Mouse (Mus musculus): ENCODE data around the gene Klf12. TPM values are rescaled to one million over a fixed set of nuclear protein-coding genes. Genes with fewer than 3 reads are reported as not detected.
"Not testable (repeated sequence)": the region's sequence is repeated elsewhere in the genome, so short reads cannot be mapped to it uniquely, and the experiment has no call there.

Klf12 gene
- total RNA-seq, 2 experiments from 2014 or later: 52.0 to 56.0 TPM

- peak; percentile 78 to 80 for DNase-seq (ENCODE audit: low spot score in 2 of 2)
Observed at GRCm38 (mm10) chr14:99894708-99895383, 389.6 kb downstream of the Klf12 start.

- peak; percentile 48 to 53 for DNase-seq (ENCODE audit: low spot score in 2 of 2)
Observed at GRCm38 (mm10) chr14:99894062-99894461, 390.4 kb downstream of the Klf12 start.

GRCm38 (mm10) chr14:99886503-99886902 lies 398.0 kb downstream of the Klf12 start:
- no peak for DNase-seq (ENCODE audit: low spot score in 2 of 2)

- DNase-seq (ENCODE audit: low spot score in 2 of 2): no peak
Observed at GRCm38 (mm10) chr14:99885562-99885961, 398.9 kb downstream of the Klf12 start.

- no peak for DNase-seq (ENCODE audit: low spot score in 2 of 2)
Observed at GRCm38 (mm10) chr14:99885128-99885527, 399.4 kb downstream of the Klf12 start.

GRCm38 (mm10) chr14:99876791-99877578 lies 407.5 kb downstream of the Klf12 start:
- no peak for DNase-seq (ENCODE audit: low spot score in 2 of 2)

- no peak for DNase-seq (ENCODE audit: low spot score in 2 of 2)
Observed at GRCm38 (mm10) chr14:99873725-99874124, 410.8 kb downstream of the Klf12 start.

DNA sequence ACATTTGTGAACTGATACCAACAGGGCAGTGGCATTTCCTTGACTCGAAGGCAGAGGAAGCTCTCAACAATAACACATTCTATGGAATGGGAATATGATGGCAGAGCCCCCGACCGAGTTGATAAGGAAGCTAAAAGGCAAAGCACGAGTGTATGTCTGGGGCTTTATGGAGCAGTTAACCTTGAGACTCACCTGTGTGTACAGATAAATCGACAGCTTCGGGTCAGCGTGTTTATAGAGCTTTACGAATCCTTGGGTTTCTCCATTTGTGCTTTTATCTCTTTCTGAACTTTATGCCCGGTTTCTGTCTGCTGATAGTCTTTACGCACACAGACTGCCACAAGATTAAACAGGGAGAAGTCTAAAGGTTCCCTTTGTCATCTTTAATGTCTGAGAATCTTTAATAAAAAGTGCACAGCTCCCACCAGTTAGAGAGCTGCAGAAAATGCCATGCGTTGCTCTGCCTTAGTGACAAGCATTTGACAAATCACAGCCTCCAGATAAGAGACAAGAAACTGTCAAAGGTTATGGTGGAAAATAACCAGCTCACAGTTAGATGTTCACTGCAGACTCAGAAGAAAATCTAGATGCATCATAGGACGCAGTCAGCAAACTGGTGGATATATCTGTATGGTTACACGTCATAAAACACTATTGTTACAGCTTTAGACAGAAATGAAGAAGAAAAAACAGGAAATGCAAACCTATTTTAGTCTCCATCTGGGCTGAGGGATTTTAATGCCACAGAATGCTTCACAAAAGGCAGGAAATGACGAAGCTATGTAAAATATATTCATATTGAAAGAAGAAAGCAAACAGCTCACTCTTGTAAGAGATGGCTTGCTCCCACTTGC lies 428.1 kb downstream of the Klf12 start:
- no peak for DNase-seq (ENCODE audit: low spot score in 2 of 2)

DNA sequence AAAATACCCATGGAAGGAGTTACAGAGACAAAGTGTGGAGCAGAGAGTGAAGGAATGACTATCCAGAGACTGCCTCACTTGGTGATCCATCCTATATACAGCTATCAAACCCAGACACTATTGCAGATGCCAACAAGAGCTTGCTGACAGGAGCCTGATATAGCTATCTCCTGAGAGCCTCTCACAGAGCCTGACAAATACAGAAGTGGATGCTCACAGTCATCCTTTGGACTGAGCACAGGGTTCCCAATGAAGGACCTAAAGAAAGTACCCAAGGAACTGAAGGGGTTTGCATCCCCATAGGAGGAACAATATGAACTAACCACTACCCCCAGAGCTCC lies 430.0 kb downstream of the Klf12 start:
- DNase-seq (ENCODE audit: low spot score in 2 of 2): not testable (repeated sequence)

GRCm38 (mm10) chr14:99853769-99854466 lies 430.6 kb downstream of the Klf12 start:
- DNase-seq (ENCODE audit: low spot score in 2 of 2): not testable (repeated sequence)

- no peak for DNase-seq (ENCODE audit: low spot score in 2 of 2)
Observed at GRCm38 (mm10) chr14:99850350-99850749, 434.1 kb downstream of the Klf12 start.

- no peak for DNase-seq (ENCODE audit: low spot score in 2 of 2)
Observed at GRCm38 (mm10) chr14:99847502-99847901, 437.0 kb downstream of the Klf12 start.

DNA sequence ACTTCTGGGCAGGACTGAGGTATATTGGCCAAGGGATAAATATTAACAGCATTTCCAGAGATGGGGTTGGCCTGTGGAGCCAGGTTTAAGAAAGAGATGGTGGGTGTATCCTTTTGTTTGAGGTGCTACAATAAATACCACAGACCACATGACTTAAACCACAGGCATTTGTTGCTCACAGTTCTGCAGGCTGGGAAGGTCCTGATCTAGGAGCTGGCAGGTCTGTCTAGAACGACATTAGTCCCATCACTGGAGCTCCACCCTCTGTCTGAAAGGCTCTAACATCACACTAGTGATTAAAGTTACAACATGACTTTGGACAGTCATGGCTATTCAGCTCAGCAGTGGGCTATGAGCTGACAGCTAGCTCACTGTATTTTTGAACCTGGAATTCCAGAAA lies 457.8 kb downstream of the Klf12 start:
- no peak for DNase-seq (ENCODE audit: low spot score in 2 of 2)
